Mouse (Mus musculus) forebrain, embryonic 16.5 days (tissue): ENCODE measurements at regions not wholly inside any gene's neighbourhood (a gene's known extent, or its start where the extent isn't known, plus 50 kb on each side); places are given as distances from the start of the nearest gene placed in this dataset.

Source experiments
- ATAC-seq: fragments of 200-750 bp; cut with Nextera tagmentation; 2 replicates; pipeline ENCODE4 v1.8.0; 2017; ENCODE audit warnings: mild to moderate bottlenecking, moderate library complexity
- H3K27ac ChIP-seq: fragments of 300-500 bp; sonication (generic); 2 replicates; pipeline ENCODE4 v1.5.1; 2014; ENCODE audit warnings: low read length, control low read depth
- H3K27me3 ChIP-seq: fragments of 300-500 bp; sonication (generic); replicated peaks from 2 replicates; pipeline ENCODE4 v1.6.1; 2014; ENCODE audit warnings: low read length; ENCODE audit not compliant: control insufficient read depth, insufficient read depth
- H3K36me3 ChIP-seq: fragments of 300-500 bp; sonication (generic); 2 replicates; pipeline ENCODE4 v1.6.1; 2014; ENCODE audit not compliant: control insufficient read depth, insufficient read depth
- H3K4me1 ChIP-seq: fragments of 300-500 bp; sonication (generic); replicated peaks from 2 replicates; pipeline ENCODE4 v1.6.1; 2014; ENCODE audit warnings: low read length; ENCODE audit not compliant: control insufficient read depth, insufficient read depth
- H3K4me2 ChIP-seq: fragments of 300-500 bp; sonication (generic); 2 replicates; pipeline ENCODE4 v1.6.1; 2014; ENCODE audit warnings: mild to moderate bottlenecking, low read length, control low read depth
- H3K4me3 ChIP-seq: fragments of 300-500 bp; sonication (generic); replicated peaks from 2 replicates; pipeline ENCODE4 v1.5.1; 2014; ENCODE audit warnings: mild to moderate bottlenecking, low read length, control low read depth
- H3K9ac ChIP-seq: fragments of 300-500 bp; sonication (generic); replicated peaks from 2 replicates; pipeline ENCODE4 v1.6.1; 2014; ENCODE audit warnings: low read depth, low read length, control low read depth
- H3K9me3 ChIP-seq: fragments of 300-500 bp; sonication (generic); 2 replicates; pipeline ENCODE4 v1.6.1; 2016; ENCODE audit warnings: low read length; ENCODE audit not compliant: control insufficient read depth
- WGBS: fragments of 180-500 bp; shearing (Covaris S2); extraction: QIAGEN DNeasy Blood & Tissue Kit; methylation state at CpG from one replicate; pipeline ENCODE4 v1.1.7; 2014; 5-methylcytosine and 5-hydroxymethylcytosine counted together

DNA sequence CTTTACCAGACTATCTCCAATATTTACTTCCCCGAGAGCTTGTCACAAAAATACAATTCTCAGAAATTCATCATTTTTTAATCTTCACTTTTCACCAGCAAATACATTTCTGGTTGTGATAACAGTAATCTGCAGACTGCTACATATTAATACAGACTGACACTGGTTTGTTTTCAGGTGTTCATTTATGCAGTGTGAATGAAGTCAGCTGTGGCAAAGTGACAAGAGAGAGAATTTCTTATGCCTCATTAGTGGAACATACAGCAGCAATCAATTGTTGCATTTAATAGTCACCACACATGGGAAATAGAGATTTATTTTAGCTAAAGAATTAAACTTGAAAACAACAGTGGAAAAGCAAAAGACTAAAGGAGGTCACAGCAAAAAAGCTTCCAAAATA, 1346.7 kb downstream of the Dnajb9 start:
- no peak overlapping the region for H3K9ac ChIP-seq
- H3K27me3 ChIP-seq, result no peaks in the 10 kb centered on the region
- no peak overlapping the region for H3K4me3 ChIP-seq
- ATAC-seq, result peak; percentile 74; the same call in 1 of the 2 replicates
- no peak overlapping the region for H3K27ac ChIP-seq
- H3K4me1 ChIP-seq, result no peaks in the 10 kb centered on the region
- no peaks in the 10 kb centered on the region for H3K36me3 ChIP-seq
- H3K9me3 ChIP-seq, result no peaks in the 10 kb centered on the region
- 86% methylated on average over 1 of the region's 1 CpGs for WGBS
- H3K4me2 ChIP-seq, result no peak overlapping the region
